Mouse (Mus musculus) neural tube, embryonic 15.5 days (tissue): Measurements from ENCODE around the gene Hspa14. TPM values are rescaled to one million over a fixed set of nuclear protein-coding genes. Genes with fewer than 3 reads are reported as not detected.

Source experiments
- ATAC-seq: fragments of 200-750 bp; cut with Nextera tagmentation; 2 replicates; pipeline ENCODE4 v1.8.0; 2017; ENCODE audit warnings: mild to moderate bottlenecking, moderate TSS enrichment, moderate library complexity; ENCODE audit not compliant: low FRiP score
- H3K27ac ChIP-seq: fragments of 300-500 bp; sonication (generic); replicated peaks from 2 replicates; pipeline ENCODE4 v1.5.1; 2015; ENCODE audit warnings: mild to moderate bottlenecking, inconsistent platforms
- H3K27me3 ChIP-seq: fragments of 300-500 bp; sonication (generic); replicated peaks from 2 replicates; pipeline ENCODE4 v1.6.1; 2015; ENCODE audit warnings: inconsistent platforms
- H3K36me3 ChIP-seq: fragments of 300-500 bp; sonication (generic); 2 replicates; pipeline ENCODE4 v1.6.1; 2015; ENCODE audit warnings: inconsistent platforms
- H3K4me1 ChIP-seq: fragments of 300-500 bp; sonication (generic); 2 replicates; pipeline ENCODE4 v1.6.1; 2015; ENCODE audit warnings: inconsistent platforms
- H3K4me2 ChIP-seq: fragments of 300-500 bp; sonication (generic); 2 replicates; pipeline ENCODE4 v1.6.1; 2015; ENCODE audit warnings: inconsistent platforms, mild to moderate bottlenecking, moderate library complexity
- H3K4me3 ChIP-seq: fragments of 300-500 bp; sonication (generic); replicated peaks from 2 replicates; pipeline ENCODE4 v1.5.1; 2015; ENCODE audit warnings: mild to moderate bottlenecking, inconsistent platforms
- H3K9ac ChIP-seq: fragments of 300-500 bp; sonication (generic); replicated peaks from 2 replicates; pipeline ENCODE4 v1.6.1; 2015; ENCODE audit warnings: mild to moderate bottlenecking, inconsistent platforms
- H3K9me3 ChIP-seq: fragments of 300-500 bp; sonication (generic); replicated peaks from 2 replicates; pipeline ENCODE4 v1.6.1; 2016; ENCODE audit warnings: inconsistent platforms
- WGBS: fragments of 180-500 bp; shearing (Covaris S2); methylation state at CpG from one replicate; pipeline ENCODE4 v1.1.7; 2015; ENCODE audit warnings: mixed read lengths; 5-methylcytosine and 5-hydroxymethylcytosine counted together
- polyA plus RNA-seq: library from polyadenylated mRNA; unstranded; fragments of >200 nt; fragmentation: Nextera tagmentation; extraction: Ambion mirVana; gene quantifications from 2 replicates; pipeline ENCODE4 v1.2.1, GENCODE M21; 2015

Gene Hspa14
- polyA plus RNA-seq, 1 experiment from 2014 or later: 58.0 TPM

DNA sequence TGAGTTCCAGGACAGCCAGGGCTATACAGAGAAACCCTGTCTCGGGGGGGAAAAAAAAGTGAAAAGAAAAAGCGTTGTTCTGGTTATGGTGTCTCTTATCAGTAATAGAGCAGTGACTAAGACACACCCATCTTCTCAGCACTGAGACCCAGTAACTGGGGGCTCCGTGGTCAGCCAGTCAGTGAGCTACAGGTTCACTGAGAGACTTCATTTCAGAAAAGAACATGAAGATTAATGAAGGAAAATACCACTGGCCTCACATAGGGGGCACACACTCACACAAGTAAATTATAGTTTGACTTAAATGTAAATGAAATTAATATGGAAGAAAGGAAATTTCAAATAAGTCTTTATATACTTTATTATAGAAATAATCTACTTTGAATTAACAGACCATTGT lies 32.4 kb downstream of the Hspa14 start:
- no peaks in the 10 kb centered on the region for H3K9me3 ChIP-seq
- no peak overlapping the region for H3K27ac ChIP-seq
- 89% methylated on average over 3 of the region's 3 CpGs for WGBS
- H3K4me1 ChIP-seq: peaks cover 6% of the 10 kb centered on the region
- ATAC-seq: no peak
- H3K4me2 ChIP-seq: no peak overlapping the region
- no peaks in the 10 kb centered on the region for H3K27me3 ChIP-seq
- H3K4me3 ChIP-seq: no peak overlapping the region
- H3K36me3 ChIP-seq: no peaks in the 10 kb centered on the region
- H3K9ac ChIP-seq: no peak overlapping the region

DNA sequence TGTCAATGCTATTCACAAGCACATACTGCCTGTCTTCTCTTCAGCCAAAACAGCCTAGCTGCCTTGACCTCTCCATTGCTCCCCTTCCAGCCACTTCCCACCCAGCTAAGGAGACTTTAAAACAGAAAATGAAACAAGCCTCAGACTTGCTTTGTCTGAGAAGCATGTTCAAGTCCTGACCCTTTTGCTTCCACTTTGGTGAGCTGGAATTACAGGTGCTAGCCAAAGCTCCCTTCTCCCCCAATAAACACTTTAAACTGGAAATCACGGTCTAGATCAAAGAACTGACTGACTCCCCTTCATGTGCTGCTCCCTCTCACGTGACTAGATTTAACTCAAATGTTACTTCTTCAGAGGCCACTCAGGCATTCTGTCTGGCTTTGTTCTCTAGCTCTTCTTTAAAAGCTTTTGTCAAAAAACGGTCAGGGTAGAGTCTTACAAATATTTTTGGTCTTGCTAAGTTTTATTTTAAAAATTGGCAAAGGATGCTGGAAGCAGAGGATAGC lies 36.8 kb downstream of the Hspa14 start:
- H3K27ac ChIP-seq: no peak overlapping the region
- H3K36me3 ChIP-seq: no peaks in the 10 kb centered on the region
- H3K9me3 ChIP-seq: no peaks in the 10 kb centered on the region
- H3K9ac ChIP-seq: no peak overlapping the region
- no peaks in the 10 kb centered on the region for H3K27me3 ChIP-seq
- peaks cover 17% of the 10 kb centered on the region for H3K4me1 ChIP-seq
- ATAC-seq: no peak
- 51% methylated on average over 3 of the region's 3 CpGs for WGBS
- H3K4me2 ChIP-seq: peak overlapping the region; percentile 75
- peak overlapping the region; percentile 94; the same call in 1 of the 2 replicates for H3K4me3 ChIP-seq

DNA sequence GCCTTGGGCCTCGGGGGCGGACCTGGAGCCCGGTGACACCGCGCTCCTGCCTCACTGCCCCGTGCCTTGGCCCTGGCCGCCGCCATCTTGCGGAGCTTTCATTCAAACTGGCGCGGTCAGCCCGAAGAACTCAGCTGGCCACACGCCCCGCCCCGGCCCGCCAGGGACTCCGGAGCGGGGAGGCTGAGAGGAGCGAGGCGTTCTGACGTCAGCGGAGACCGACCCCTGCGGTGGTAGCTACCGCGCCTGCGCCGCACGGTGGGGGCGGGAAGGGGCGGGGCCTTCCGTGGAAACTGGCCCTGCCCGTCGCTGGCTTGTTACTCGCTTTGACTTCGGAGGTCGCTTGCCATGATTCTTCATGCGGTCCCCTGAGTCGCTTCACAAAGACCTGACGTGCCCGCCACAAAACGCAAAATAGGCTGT lies 37.7 kb downstream of the Hspa14 start, which contains the start of gene Suv39h2:
Gene Suv39h2 (minus strand): TSS at position 171 of the 423 bp plus-strand sequence.
- Histone ChIP-seq H3K36me3 (no peaks in the 10 kb centered on the region), H3K4me1 (peaks cover 17% of the 10 kb centered on the region), H3K9me3 (no peaks in the 10 kb centered on the region), H3K27ac (peak within 1 kb of the TSS; percentile 92), H3K4me2 (peak within 1 kb of the TSS; percentile 75), H3K9ac (peak within 1 kb of the TSS; percentile 68), H3K27me3 (no peaks in the 10 kb centered on the region), H3K4me3 (peak within 1 kb of the TSS; percentile 94)
- peak; percentile 98 for ATAC-seq
- under 1% methylated on average over 41 of the region's 42 CpGs for WGBS

DNA sequence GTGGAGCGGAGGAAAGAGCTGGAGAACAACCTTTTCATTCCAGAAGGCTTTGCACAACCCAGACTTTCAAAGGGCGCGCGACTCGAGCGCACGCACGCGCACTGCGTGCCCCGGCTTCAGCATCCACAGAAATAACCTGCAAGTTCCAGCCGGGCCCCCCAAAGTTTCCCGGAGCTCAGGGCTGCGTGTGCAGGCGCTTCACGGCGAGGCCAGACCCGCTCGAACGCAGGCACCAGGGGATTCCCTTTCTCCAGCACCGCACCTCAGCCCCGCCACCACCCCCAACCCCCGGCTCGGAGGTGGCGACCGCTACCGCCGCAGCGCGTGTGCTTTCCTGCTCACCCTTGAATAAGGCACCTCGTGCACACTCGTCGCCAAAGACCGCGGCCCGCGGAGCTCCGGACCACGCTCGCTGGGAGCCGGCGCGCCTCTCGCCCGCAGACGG lies 38.2 kb downstream of the Hspa14 start:
- H3K4me3 ChIP-seq: peak overlapping the region; percentile 94
- peaks cover 17% of the 10 kb centered on the region for H3K4me1 ChIP-seq
- peak overlapping the region; percentile 68 for H3K9ac ChIP-seq
- no peaks in the 10 kb centered on the region for H3K9me3 ChIP-seq
- peak overlapping the region; percentile 75 for H3K4me2 ChIP-seq
- no peaks in the 10 kb centered on the region for H3K36me3 ChIP-seq
- peak overlapping the region; percentile 92 for H3K27ac ChIP-seq
- under 1% methylated on average over 46 of the region's 46 CpGs for WGBS
- peak; percentile 86 for ATAC-seq
- no peaks in the 10 kb centered on the region for H3K27me3 ChIP-seq

DNA sequence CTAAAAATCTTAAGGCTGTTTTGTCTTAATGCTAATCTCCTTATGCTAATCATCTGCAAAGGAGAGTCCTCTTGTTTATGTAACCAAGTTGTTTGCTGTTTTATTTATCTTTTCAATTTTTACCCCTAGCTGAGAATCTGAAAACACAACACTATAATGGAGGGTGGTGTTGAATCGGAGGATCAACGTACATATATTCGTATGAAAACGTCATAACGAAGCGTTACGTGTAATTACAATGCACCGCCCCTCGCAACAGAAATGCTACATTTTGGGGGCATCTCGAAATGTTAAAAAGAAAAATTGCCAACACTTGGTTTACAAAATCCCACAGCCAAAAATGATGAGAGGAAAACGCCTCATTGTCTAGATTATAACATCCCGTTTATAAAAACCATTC lies 38.7 kb downstream of the Hspa14 start:
- Histone ChIP-seq H3K9ac (peak overlapping the region; percentile 68), H3K27me3 (no peaks in the 10 kb centered on the region), H3K27ac (peak overlapping the region; percentile 92; the same call in 1 of the 2 replicates), H3K4me3 (peak overlapping the region; percentile 94), H3K9me3 (no peaks in the 10 kb centered on the region), H3K36me3 (no peaks in the 10 kb centered on the region), H3K4me2 (peak overlapping the region; percentile 75), H3K4me1 (peaks cover 17% of the 10 kb centered on the region)
- no peak for ATAC-seq
- under 1% methylated on average over 12 of the region's 12 CpGs for WGBS

DNA sequence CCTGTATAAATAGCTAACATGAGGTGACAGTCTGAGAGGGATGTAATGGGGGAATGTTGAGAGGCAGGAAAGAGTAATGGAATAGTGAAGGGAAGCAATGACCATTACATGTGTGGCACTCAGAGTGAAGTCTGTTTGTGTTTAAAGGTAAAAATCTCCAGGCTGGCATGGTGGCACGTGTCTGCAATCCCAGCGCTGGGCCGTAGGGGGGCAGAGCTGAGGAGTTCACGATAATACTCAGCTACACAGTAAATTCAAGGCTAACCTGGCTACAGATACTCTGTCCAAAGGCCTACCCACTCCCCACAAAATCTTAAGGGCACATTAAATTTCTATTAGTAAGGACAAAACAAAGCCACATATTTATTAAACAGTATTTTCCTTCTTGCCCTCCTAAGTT lies 56.0 kb downstream of the Hspa14 start:
- no peak for ATAC-seq
- peaks cover 31% of the 10 kb centered on the region for H3K36me3 ChIP-seq

DNA sequence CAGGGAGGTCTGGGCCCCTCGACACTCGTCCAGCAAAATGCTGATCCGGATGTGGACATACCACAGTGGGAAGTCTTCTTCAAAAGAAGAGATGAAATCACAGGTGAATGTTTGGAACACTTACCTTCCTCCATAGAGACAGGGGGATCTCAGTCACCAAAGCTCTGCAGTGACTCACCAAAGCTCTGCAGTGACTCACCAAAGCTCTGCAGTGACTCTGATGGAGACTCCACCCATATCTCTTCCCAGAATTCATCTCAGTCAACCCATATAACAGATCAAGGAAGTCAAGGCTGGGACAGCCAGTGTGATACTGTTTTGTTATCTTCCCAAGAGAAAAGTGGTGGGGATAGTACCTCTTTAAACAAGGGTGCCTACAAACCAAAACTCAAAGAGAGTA lies 59.5 kb downstream of the Hspa14 start:
- no peak overlapping the region for H3K9ac ChIP-seq
- H3K4me3 ChIP-seq: no peak overlapping the region
- 89% methylated on average over 3 of the region's 3 CpGs for WGBS
- no peaks in the 10 kb centered on the region for H3K9me3 ChIP-seq
- H3K4me1 ChIP-seq: no peaks in the 10 kb centered on the region
- H3K36me3 ChIP-seq: peaks cover 36% of the 10 kb centered on the region
- H3K27ac ChIP-seq: no peak overlapping the region
- no peak for ATAC-seq
- H3K4me2 ChIP-seq: no peak overlapping the region
- H3K27me3 ChIP-seq: no peaks in the 10 kb centered on the region

More for the DNA sequence above, 56.0 kb downstream of the Hspa14 start:
- Histone ChIP-seq H3K4me1 (no peaks in the 10 kb centered on the region), H3K9ac (no peak overlapping the region), H3K9me3 (no peaks in the 10 kb centered on the region), H3K27me3 (no peaks in the 10 kb centered on the region), H3K4me3 (no peak overlapping the region), H3K27ac (no peak overlapping the region), H3K4me2 (no peak overlapping the region)
- WGBS: 87% methylated on average over 4 of the region's 4 CpGs

DNA sequence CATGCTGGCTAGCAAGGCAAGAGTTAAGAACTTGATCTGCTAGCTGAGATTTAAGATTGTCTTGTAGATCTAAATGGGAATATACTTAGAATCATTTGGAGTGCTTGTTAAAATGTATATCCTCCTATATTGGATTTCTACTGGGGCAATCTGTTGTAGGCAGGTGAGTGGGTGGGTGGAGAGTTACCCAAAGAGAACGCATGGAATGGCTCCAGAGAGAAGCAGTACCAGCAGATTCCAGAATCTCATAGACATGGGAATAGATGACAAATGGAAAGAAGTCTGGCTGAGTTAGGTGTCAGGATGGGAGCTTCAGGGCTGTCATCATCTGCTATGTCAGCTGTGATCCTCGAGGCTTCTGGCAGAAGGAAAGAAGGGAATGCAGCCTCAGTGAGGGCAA lies 63.2 kb downstream of the Hspa14 start:
- Histone ChIP-seq H3K27me3 (no peaks in the 10 kb centered on the region), H3K4me1 (no peaks in the 10 kb centered on the region), H3K9me3 (no peaks in the 10 kb centered on the region), H3K36me3 (peaks cover 43% of the 10 kb centered on the region), H3K4me3 (no peak overlapping the region), H3K27ac (no peak overlapping the region), H3K9ac (no peak overlapping the region), H3K4me2 (no peak overlapping the region)
- ATAC-seq: no peak
- 81% methylated on average over 2 of the region's 2 CpGs for WGBS

DNA sequence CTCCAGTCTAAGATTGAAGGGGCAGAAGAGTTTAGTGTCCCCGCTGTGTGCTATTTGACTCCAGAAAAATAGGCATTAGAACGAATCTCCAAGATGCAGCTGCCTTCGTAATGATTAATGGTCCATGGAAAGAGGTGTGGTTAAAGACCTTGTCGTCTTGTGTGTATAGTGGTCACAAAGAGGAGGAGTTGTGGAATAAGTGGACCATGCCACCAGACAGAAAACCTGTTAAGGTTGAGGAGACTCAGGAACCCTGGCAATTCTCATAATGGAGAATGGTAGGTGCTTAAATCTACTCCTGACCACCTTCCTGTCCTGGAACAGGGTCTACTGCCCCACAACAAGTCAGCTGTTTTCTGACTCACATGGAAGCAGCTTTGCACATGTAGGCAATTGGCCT lies 66.6 kb downstream of the Hspa14 start:
- Histone ChIP-seq H3K27ac (no peak overlapping the region), H3K9ac (no peak overlapping the region), H3K36me3 (peaks cover 45% of the 10 kb centered on the region), H3K9me3 (no peaks in the 10 kb centered on the region), H3K4me2 (no peak overlapping the region), H3K4me3 (no peak overlapping the region), H3K27me3 (no peaks in the 10 kb centered on the region), H3K4me1 (no peaks in the 10 kb centered on the region)
- no peak for ATAC-seq
- WGBS: 66% methylated on average over 4 of the region's 4 CpGs

DNA sequence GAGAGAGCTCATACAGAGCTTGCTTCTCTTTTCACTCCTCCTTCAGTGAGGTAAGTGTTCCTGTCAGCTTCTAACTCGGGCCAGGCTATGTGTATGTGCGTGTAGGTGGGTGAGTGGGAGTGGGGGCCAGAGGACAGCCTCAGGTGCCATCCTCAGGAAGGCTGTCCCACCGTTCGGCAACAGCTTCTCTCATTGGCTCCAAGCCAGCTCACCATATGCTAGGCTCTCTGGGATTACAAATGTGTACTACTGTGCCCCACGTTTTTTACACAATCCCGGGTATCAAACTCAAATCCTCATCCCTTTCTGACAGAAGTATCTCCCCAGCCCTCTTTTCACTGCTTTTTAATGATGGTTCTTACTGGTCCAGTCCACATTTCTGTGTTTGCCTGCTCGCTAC lies 68.4 kb downstream of the Hspa14 start:
- Histone ChIP-seq H3K9me3 (no peaks in the 10 kb centered on the region), H3K27ac (no peak overlapping the region), H3K4me3 (no peak overlapping the region), H3K36me3 (peaks cover 39% of the 10 kb centered on the region), H3K4me2 (no peak overlapping the region), H3K27me3 (no peaks in the 10 kb centered on the region), H3K9ac (no peak overlapping the region), H3K4me1 (no peaks in the 10 kb centered on the region)
- 70% methylated on average over 7 of the region's 7 CpGs for WGBS
- no peak for ATAC-seq
